Mouse (Mus musculus): ENCODE measurements around the gene 3110082I17Rik.
A peak's percentile ranks its signal among the peaks of the same experiment; 100 is the strongest.

Gene 3110082I17Rik

GRCm38 (mm10) chr5:139460384-139461067 lies at the start of gene 3110082I17Rik:
TSS of gene 3110082I17Rik (minus strand) at chr5:139460527.
- peak; percentile 94 to 98 for DNase-seq

- no peak for DNase-seq
Observed at GRCm38 (mm10) chr5:139506207-139506606, 45.9 kb upstream of the 3110082I17Rik start.

GRCm38 (mm10) chr5:139505073-139505606 lies 44.8 kb upstream of the 3110082I17Rik start:
- DNase-seq, result peak; percentile 44 to 77

- no peak for DNase-seq
Observed at GRCm38 (mm10) chr5:139502281-139502680, 42.0 kb upstream of the 3110082I17Rik start.

GRCm38 (mm10) chr5:139498791-139499190 lies 38.5 kb upstream of the 3110082I17Rik start:
- DNase-seq, result no peak

- no peak for DNase-seq
Observed at GRCm38 (mm10) chr5:139496939-139497338, 36.6 kb upstream of the 3110082I17Rik start.

- DNase-seq, result no peak
Observed at GRCm38 (mm10) chr5:139495019-139495669, 34.8 kb upstream of the 3110082I17Rik start.

GRCm38 (mm10) chr5:139493690-139494089 lies 33.4 kb upstream of the 3110082I17Rik start:
- DNase-seq, result no peak

GRCm38 (mm10) chr5:139491348-139491747 lies 31.0 kb upstream of the 3110082I17Rik start:
- no peak for DNase-seq

GRCm38 (mm10) chr5:139490131-139490530 lies 29.8 kb upstream of the 3110082I17Rik start:
- no peak for DNase-seq

GRCm38 (mm10) chr5:139484185-139484814 lies 24.0 kb upstream of the 3110082I17Rik start, which contains the start of gene Zfand2a:
TSS of gene Zfand2a (minus strand) at chr5:139484549.
- peak; percentile 98 for DNase-seq

- no peak for DNase-seq
Observed at GRCm38 (mm10) chr5:139483171-139483848, 23.0 kb upstream of the 3110082I17Rik start.

GRCm38 (mm10) chr5:139480406-139480805 lies 20.1 kb upstream of the 3110082I17Rik start:
- DNase-seq, result no peak

- DNase-seq, result no peak
Observed at GRCm38 (mm10) chr5:139479088-139479487, 18.8 kb upstream of the 3110082I17Rik start.

GRCm38 (mm10) chr5:139474741-139475140 lies 14.4 kb upstream of the 3110082I17Rik start:
- no peak for DNase-seq

GRCm38 (mm10) chr5:139467998-139468397 lies 7.7 kb upstream of the 3110082I17Rik start:
- DNase-seq, result no peak

GRCm38 (mm10) chr5:139466801-139467200 lies 6.5 kb upstream of the 3110082I17Rik start:
- no peak for DNase-seq

- DNase-seq, result no peak
Observed at GRCm38 (mm10) chr5:139466373-139466772, 6.0 kb upstream of the 3110082I17Rik start.

GRCm38 (mm10) chr5:139464874-139465273 lies 4.5 kb upstream of the 3110082I17Rik start:
- DNase-seq, result no peak

GRCm38 (mm10) chr5:139459938-139460337 lies 389 bp downstream of the 3110082I17Rik start:
- DNase-seq, result no peak

- DNase-seq, result no peak
Observed at GRCm38 (mm10) chr5:139457241-139457640, 3.1 kb downstream of the 3110082I17Rik start.

GRCm38 (mm10) chr5:139455166-139455565 lies 5.2 kb downstream of the 3110082I17Rik start:
- DNase-seq, result no peak

- DNase-seq, result no peak
Observed at GRCm38 (mm10) chr5:139453031-139453430, 7.3 kb downstream of the 3110082I17Rik start.
